Mouse (Mus musculus): ENCODE results near the gene Col4a3. TPM values are rescaled to one million over a fixed set of nuclear protein-coding genes. Genes with fewer than 3 reads are reported as not detected.

Gene Col4a3
- polyA plus RNA-seq (2016; fragmentation: Nextera tagmentation; extraction: Ambion mirVana), result 0.03 and 0.04 TPM in 2 replicates

DNA sequence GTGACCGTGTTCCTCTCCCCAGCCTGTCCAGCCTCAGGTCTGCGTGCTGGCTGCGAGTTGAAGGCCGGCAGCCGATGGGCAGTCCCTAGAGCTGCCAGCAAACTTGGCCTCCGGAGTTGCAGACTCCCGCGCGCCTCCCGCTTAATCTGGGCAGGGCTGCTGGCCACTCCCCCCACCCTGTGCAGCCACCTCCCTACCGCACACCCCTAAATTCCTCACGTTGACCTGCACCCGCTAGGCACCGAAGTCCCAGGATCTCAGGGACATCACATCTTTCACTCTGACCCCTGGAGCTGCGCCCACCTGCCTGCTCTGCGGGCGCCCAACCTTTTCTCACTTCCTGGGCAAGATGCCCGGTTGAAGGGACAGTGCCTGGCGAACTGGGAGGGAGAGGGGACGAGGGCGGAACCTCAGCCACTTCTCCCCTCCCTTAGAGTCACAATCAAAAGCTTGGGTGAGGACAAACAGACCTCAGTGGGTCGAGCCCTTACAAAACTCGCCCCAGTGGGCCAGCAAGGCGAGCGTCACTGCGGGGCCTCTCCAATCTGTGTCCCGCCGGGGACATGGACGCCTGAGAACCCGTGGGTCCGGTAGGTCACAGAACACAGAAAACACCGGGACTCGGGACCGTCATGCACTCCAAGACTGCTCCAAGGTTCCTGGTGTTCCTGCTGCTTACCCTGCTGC, at the start of gene Col4a3, which contains the start of gene Col4a4:
Gene Col4a3 (plus strand): TSS at position 209 of the 687 bp plus-strand sequence.
Gene Col4a4 (minus strand): TSS at position 137 of the 687 bp plus-strand sequence.
- Histone ChIP-seq H3K27me3 (ENCODE audit: low read depth, poor library complexity, severe bottlenecking) (peaks cover 39% of the 10 kb centered on the region), H3K4me1 (peaks cover 10% of the 10 kb centered on the region), H3K9me3 (replicated peaks) (no peaks in the 10 kb centered on the region), H3K36me3 (no peaks in the 10 kb centered on the region), H3K27ac (peak within 1 kb of the TSS; percentile 42; the same call in 1 of the 2 replicates), H3K4me3 (peak within 1 kb of the TSS; percentile 45)
- whole genome bisulfite sequencing, result 3% methylated on average over 34 of the region's 34 CpGs
- DNase-seq (ENCODE audit: low spot score), result peak; percentile 44

DNA sequence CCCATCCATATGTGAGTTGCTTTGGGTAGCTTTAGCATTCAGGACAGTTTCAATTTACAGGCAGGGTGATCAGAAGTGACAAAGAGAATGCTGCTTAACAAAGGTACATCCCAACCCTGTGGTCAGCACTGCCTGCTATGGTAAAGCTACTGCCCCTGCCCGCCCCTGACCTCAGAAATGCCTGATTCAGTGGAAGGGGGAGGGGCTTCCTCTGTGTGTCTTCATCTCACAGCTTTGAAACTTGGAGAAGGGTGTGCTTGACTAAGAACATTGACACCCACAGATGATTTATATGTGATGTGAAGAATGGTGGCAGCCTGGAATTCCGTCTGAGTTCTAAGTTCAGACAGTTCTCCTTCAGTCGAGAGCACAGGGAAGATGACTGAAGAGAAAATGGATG, 48.9 kb upstream of the Col4a3 start:
- Histone ChIP-seq H3K4me3 (no peak overlapping the region), H3K27ac (no peak overlapping the region), H3K4me1 (peaks cover 3% of the 10 kb centered on the region; the same call in 1 of the 2 replicates), H3K36me3 (no peaks in the 10 kb centered on the region), H3K27me3 (ENCODE audit: low read depth, poor library complexity, severe bottlenecking) (no peaks in the 10 kb centered on the region), H3K9me3 (replicated peaks) (no peaks in the 10 kb centered on the region)
- 48% methylated on average over 3 of the region's 3 CpGs for WGBS
- DNase-seq (ENCODE audit: low spot score), result no peak

DNA sequence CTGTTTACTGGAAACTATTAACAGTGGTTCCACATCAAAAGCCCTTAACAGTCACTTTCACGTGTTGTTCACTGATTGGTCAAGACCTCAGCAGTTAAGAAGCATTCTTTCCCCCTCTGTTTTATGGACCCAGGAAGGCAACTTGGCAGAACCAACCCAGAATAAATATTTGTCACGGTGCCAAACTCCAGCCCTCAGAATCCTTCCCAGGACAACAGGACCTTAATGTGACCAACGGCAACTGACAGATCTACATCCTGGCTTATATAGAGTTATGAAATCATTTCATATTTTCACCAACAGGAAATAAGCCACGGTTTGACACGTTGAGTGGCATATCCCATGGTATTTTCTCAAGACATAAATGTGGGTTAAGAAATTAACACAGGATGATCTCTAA, 46.7 kb upstream of the Col4a3 start:
- Histone ChIP-seq H3K4me3 (no peak overlapping the region), H3K4me1 (peaks cover 15% of the 10 kb centered on the region), H3K9me3 (replicated peaks) (no peaks in the 10 kb centered on the region), H3K27ac (no peak overlapping the region), H3K27me3 (ENCODE audit: low read depth, poor library complexity, severe bottlenecking) (no peaks in the 10 kb centered on the region), H3K36me3 (no peaks in the 10 kb centered on the region)
- no peak for DNase-seq (ENCODE audit: low spot score)
- 82% methylated on average over 5 of the region's 5 CpGs for WGBS

DNA sequence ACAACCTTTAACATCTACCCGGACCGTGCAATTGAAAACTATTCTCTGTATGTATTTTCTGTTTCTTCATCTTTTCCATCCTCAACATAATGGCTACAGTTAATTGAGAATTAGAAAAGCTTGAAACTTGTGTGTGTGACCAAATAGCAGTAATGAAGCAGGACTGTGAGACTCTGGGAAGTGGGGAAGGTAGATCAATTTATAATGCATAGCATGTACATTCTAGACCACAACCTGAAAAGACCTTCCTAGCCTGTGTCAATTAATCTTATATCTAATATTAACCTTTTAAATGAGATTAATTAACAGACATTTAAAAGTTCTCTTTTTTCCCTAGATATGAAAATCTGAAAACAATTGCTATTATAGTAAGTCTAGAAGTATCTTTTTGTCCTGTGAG, 42.8 kb upstream of the Col4a3 start:
- no peaks in the 10 kb centered on the region for H3K27me3 ChIP-seq (ENCODE audit: low read depth, poor library complexity, severe bottlenecking)
- no peak overlapping the region for H3K4me3 ChIP-seq
- H3K36me3 ChIP-seq, result no peaks in the 10 kb centered on the region
- H3K27ac ChIP-seq, result no peak overlapping the region
- 79% methylated on average over 2 of the region's 2 CpGs for WGBS
- H3K9me3 ChIP-seq (replicated peaks), result no peaks in the 10 kb centered on the region
- DNase-seq (ENCODE audit: low spot score), result no peak
- peaks cover 14% of the 10 kb centered on the region for H3K4me1 ChIP-seq

DNA sequence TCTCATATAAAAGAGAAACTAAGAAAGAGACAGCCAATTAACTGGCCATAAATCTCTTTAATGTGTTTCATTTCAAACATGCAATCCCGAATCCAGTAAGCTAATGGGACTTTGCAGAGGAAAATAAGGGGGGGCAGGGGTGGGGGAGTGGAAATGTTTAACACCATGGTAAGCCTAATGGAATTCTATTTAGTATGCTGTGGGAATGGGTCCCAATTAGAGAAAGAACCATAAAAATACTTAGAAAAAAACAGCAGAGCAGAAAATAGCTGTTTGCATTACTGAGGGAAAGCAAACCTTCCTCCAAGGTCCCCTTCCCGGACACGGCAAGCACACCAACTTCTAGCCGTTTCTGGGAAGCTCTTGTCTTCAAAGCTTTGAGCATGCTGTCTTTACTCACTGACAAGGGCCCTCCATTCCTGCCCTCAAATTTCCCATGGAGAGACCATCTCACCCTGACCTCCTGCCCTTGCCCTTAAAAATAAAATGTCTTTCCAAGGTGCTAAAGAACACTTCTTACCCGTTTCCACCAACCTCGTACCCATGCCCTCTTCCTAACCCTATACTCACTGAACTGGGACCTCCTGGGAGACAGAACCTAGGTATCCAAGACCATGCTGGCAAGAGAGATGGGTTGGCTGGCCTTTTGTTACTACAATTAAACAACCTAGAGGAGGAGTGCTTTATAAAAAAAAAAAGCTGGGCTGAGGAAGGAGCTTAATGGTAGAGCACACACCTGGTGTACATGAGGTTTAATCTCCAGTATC, 42.1 kb upstream of the Col4a3 start:
- no peak overlapping the region for H3K4me3 ChIP-seq
- H3K9me3 ChIP-seq (replicated peaks), result no peaks in the 10 kb centered on the region
- no peak overlapping the region for H3K27ac ChIP-seq
- no peaks in the 10 kb centered on the region for H3K27me3 ChIP-seq (ENCODE audit: low read depth, poor library complexity, severe bottlenecking)
- 51% methylated on average over 6 of the region's 6 CpGs for WGBS
- peaks cover 14% of the 10 kb centered on the region for H3K4me1 ChIP-seq
- no peak for DNase-seq (ENCODE audit: low spot score)
- no peaks in the 10 kb centered on the region for H3K36me3 ChIP-seq

DNA sequence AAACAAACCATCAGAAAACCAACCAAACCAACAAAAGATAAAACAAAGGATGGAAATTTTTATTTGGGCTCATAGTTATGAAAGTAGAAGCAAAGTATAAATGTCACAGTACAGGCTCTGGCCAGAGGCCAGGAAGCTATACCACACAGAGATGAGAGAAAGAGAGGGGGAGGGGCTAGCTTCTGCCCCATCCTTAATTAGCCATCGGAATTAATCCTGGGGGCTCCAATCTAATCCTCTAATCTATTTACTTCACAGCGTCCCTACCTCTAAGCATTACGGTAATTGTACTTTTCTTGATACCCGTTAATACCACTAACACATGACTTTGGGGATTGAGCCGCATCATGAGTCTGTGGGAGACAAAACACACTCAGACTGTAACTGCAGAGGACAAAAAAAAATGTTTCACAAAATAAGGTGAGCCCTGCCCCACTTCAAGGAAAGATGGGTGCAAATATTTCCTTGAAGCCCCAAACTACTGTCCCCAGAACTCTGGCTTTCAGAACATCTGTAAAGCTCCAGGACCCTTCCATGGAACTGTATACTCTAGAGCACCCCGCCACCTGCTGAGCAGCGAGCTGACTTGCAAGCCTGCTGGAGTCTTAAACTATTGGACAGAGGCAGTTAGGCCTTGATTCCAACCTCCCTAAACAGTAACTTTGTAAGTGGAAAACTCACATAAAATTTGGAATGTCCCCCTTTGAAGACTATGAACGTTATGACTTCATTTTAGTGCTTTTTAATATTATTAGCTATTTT, 41.3 kb upstream of the Col4a3 start:
- Histone ChIP-seq H3K36me3 (no peaks in the 10 kb centered on the region), H3K27me3 (ENCODE audit: low read depth, poor library complexity, severe bottlenecking) (no peaks in the 10 kb centered on the region), H3K27ac (no peak overlapping the region), H3K4me3 (no peak overlapping the region), H3K4me1 (peaks cover 14% of the 10 kb centered on the region), H3K9me3 (replicated peaks) (no peaks in the 10 kb centered on the region)
- WGBS, result 84% methylated on average over 8 of the region's 8 CpGs
- no peak for DNase-seq (ENCODE audit: low spot score)

DNA sequence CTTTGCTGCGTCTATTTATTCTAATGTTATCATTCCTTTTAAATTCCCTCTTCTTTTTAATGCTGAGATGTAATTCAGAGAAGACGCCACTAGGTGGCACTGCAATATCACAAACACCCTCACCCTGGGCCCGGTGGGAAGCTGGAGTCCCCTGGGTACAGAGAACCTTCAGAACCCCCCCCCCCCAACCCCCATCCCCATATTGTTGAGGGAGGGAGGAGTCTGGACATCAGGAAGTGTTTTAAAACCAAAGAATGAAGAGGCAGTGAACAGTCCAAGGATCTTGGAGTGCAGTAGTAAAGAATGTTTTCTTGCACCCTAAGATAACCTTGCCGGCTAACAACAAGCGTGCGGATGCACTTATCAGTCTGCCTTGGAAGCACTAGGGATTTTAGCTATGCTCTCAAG, 32.3 kb upstream of the Col4a3 start:
- no peaks in the 10 kb centered on the region for H3K4me1 ChIP-seq
- no peaks in the 10 kb centered on the region for H3K9me3 ChIP-seq (replicated peaks)
- H3K27me3 ChIP-seq (ENCODE audit: low read depth, poor library complexity, severe bottlenecking), result no peaks in the 10 kb centered on the region
- H3K4me3 ChIP-seq, result no peak overlapping the region
- H3K27ac ChIP-seq, result no peak overlapping the region
- DNase-seq (ENCODE audit: low spot score), result peak; percentile 55
- H3K36me3 ChIP-seq, result no peaks in the 10 kb centered on the region
- WGBS, result 43% methylated on average over 6 of the region's 6 CpGs

DNA sequence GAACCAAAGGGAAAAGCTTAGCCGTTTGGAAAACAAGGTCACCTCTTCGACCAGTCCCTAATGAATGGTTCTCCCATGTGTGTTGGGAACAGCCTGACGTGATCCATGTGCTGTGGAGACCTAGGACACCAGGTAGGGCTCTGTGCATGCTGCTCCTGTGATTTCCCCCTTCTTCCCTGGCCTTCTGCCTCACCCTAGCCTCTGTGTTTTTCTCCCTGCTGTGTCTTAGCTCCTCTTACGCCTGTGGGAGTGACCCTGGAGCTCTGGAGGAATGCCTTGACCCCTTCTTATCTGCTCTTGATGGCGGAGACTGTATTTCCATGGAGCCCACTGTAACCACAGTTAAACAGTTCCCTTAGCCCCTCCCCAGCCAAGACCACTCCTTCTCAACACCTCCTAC, 31.8 kb upstream of the Col4a3 start:
- H3K4me3 ChIP-seq, result no peak overlapping the region

DNA sequence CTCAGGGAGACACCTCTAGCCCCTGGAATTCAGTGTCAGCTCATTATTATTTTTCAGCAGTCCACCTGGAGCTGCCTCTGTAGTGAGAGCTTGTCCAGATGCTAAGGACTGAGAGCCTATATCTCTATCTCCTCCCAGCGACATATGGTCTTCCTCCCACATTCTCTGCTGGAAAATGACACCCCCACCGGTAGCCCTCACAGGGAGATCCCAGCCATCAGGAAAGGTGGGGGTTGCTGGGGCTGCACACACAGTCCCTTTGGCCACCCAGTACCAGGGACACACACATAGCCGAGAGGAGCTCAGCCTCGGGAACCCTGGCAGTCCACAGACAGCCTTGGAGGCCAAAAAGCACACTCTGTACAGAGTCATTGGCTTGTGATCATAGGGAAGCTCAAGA, 26.5 kb upstream of the Col4a3 start:
- H3K4me1 ChIP-seq, result no peaks in the 10 kb centered on the region
- H3K36me3 ChIP-seq, result no peaks in the 10 kb centered on the region
- WGBS, result 67% methylated on average over 4 of the region's 4 CpGs

More for the DNA sequence above, 31.8 kb upstream of the Col4a3 start:
- DNase-seq (ENCODE audit: low spot score), result no peak
- Histone ChIP-seq H3K9me3 (replicated peaks) (no peaks in the 10 kb centered on the region), H3K27me3 (ENCODE audit: low read depth, poor library complexity, severe bottlenecking) (no peaks in the 10 kb centered on the region), H3K27ac (no peak overlapping the region), H3K36me3 (no peaks in the 10 kb centered on the region), H3K4me1 (no peaks in the 10 kb centered on the region)
- WGBS, result 78% methylated on average over 5 of the region's 5 CpGs

DNA sequence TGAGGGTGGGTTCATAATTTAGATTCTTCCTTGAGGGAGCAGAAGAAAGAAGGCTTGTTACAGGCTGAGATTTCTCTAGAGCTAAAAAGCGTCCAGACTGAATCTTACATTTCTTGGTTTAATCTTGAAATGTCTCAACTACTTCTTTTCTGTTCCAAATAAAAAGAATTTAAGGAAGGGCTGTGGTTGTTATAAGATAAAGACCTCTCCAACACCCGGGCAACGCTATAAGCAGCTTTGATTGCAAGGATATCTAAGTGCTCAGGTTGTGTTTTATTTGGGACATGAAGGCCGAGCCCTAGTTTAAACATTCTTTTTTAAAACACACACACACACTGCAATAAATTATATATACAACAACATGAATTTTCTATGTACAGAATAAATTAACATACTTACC, 17.3 kb upstream of the Col4a3 start:
- no peak for DNase-seq (ENCODE audit: low spot score)
- H3K4me1 ChIP-seq, result no peaks in the 10 kb centered on the region
- H3K36me3 ChIP-seq, result no peaks in the 10 kb centered on the region
- no peak overlapping the region for H3K4me3 ChIP-seq
- no peaks in the 10 kb centered on the region for H3K27me3 ChIP-seq (ENCODE audit: low read depth, poor library complexity, severe bottlenecking)
- no peaks in the 10 kb centered on the region for H3K9me3 ChIP-seq (replicated peaks)
- no peak overlapping the region for H3K27ac ChIP-seq
- WGBS, result 89% methylated on average over 4 of the region's 4 CpGs

More for the DNA sequence above, 26.5 kb upstream of the Col4a3 start:
- DNase-seq (ENCODE audit: low spot score), result no peak
- Histone ChIP-seq H3K27ac (no peak overlapping the region), H3K4me3 (no peak overlapping the region), H3K9me3 (replicated peaks) (no peaks in the 10 kb centered on the region), H3K27me3 (ENCODE audit: low read depth, poor library complexity, severe bottlenecking) (no peaks in the 10 kb centered on the region)

DNA sequence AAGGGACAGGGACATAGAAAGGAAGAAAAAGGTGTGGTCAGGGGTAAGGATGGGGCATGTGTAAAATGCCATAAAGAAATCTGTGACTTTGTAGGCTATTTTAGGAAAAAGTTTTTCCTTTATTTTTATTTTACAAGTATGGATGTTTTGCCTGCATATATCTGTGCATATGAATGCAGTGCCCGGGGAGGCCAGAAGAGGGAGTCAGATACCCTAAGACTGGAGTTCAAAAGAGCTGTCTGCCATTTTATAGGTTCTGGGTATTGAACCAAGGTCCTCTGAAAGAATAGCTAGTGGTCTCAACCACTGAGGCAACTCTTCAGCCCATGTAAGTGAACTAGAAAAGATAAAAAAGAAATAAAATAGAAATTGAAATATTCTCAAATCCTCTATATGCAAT, 15.0 kb upstream of the Col4a3 start:
- Histone ChIP-seq H3K4me3 (no peak overlapping the region), H3K27me3 (ENCODE audit: low read depth, poor library complexity, severe bottlenecking) (no peaks in the 10 kb centered on the region), H3K9me3 (replicated peaks) (no peaks in the 10 kb centered on the region), H3K27ac (no peak overlapping the region), H3K36me3 (no peaks in the 10 kb centered on the region), H3K4me1 (no peaks in the 10 kb centered on the region)
- 70% methylated on average over 1 of the region's 1 CpGs for WGBS
- peak; percentile 31 for DNase-seq (ENCODE audit: low spot score)

DNA sequence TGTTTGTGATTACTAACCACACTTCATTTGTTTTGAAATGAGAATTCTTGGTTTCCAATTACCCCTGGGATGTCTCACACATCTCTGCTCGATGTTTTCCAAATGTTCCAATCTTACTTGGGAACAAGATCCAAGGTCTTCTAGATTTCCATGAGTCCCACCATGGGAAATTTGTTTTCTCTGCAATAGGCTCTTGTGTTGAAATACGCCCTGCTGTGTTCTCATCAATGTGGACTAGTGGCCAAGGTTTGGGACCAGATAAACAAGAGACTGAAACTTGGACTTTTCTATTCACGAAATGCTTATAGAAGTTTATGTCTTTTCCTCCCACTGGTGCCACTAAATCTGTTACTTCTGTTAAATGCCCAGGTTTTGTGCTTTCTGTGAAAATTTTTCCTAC, 11.0 kb upstream of the Col4a3 start:
- Histone ChIP-seq H3K36me3 (no peaks in the 10 kb centered on the region), H3K27ac (no peak overlapping the region), H3K4me3 (no peak overlapping the region), H3K4me1 (no peaks in the 10 kb centered on the region), H3K27me3 (ENCODE audit: low read depth, poor library complexity, severe bottlenecking) (no peaks in the 10 kb centered on the region), H3K9me3 (replicated peaks) (no peaks in the 10 kb centered on the region)
- DNase-seq (ENCODE audit: low spot score), result no peak
- WGBS, result 94% methylated on average over 3 of the region's 3 CpGs

DNA sequence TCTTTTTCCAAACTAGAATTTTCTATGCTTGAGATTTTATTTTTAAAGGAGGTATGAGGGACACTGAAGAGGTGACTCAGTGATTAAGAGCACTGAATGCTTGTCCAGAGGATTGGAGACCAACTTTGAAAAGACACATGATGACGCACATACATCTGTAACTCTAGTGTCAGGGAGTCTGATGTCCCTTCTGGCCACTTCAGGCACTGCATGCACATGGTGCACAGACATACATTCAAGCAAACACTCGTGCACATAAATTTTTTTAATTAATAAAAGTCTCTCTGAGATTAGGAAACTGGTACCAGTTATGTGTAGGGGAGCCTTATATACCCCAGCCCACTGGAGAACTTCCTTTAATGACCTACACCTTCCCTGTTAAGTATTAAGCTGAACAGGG, 10.5 kb upstream of the Col4a3 start:
- no peaks in the 10 kb centered on the region for H3K36me3 ChIP-seq
- H3K27ac ChIP-seq, result no peak overlapping the region
- H3K4me3 ChIP-seq, result no peak overlapping the region
- no peaks in the 10 kb centered on the region for H3K9me3 ChIP-seq (replicated peaks)
- H3K27me3 ChIP-seq (ENCODE audit: low read depth, poor library complexity, severe bottlenecking), result no peaks in the 10 kb centered on the region
- no peak for DNase-seq (ENCODE audit: low spot score)
- no peaks in the 10 kb centered on the region for H3K4me1 ChIP-seq
- WGBS, result 68% methylated on average over 2 of the region's 2 CpGs

All from limb, embryonic 10.5 days (tissue).